In the genomic region with DNA sequence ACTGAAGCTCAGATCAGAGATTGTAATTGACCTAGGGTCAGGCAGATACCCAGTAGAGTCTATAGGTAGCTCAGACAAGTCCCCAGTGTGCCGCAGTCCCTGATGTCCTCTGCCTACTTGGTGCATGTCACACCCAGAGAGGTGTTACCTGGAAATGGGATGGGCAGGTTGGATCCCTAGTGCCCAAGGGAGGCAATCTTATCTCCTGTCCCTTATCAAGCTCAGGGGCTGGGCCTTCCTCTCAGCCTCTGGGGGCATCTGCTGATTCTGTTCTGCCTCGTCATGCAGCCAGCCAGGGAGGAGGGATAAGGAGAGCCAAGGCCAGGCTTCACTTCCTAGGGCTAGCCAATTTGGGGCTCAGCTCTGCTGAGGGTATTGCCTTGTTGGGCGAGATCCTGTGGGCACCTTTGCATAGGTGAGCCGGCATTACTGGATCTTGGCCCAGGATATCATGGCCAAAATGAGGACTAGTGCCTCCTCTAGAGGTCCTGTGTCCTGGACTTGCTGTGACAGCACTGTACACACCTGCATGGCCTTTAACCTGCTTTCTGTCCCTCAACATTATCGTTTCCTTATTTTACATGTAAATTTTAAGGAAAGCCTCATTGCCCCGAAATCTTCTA, we compare ENCODE assay signal across 8 mouse cellular contexts. TPM values are rescaled to one million over a fixed set of nuclear protein-coding genes. Genes with fewer than 3 reads are reported as not detected.
DNase-seq lines count a peak whose midpoint lies in the region; ATAC-seq and TF ChIP-seq lines count a peak whose summit lies in the region.

No protein-coding gene starts in this region.

- no peak for DNase-seq in lung, embryonic 14.5 days
- no peak for DNase-seq in lung, postnatal 14 days
- DNase-seq in cerebellum, adult 11-12 months, result no peak
- DNase-seq in testis, postnatal 14 days (ENCODE audit: low spot score), result no peak
- no peak for DNase-seq in layer of hippocampus, postnatal 36 days

- H3K9me3 ChIP-seq in lung, embryonic 14.5 days (ENCODE audit: low read depth, low read length), result no peaks in the 10 kb centered on the region
- no peaks in the 10 kb centered on the region for H3K9me3 ChIP-seq in embryonic facial prominence, embryonic 12.5 days
- no peaks in the 10 kb centered on the region for H3K9me3 ChIP-seq in intestine, postnatal 0 days (ENCODE audit: control insufficient read depth)
- no peaks in the 10 kb centered on the region for H3K9me3 ChIP-seq in neural tube, embryonic 15.5 days (replicated peaks)

- H3K36me3 ChIP-seq in lung, embryonic 14.5 days (ENCODE audit: insufficient read depth), result peaks cover 27% of the 10 kb centered on the region
- H3K36me3 ChIP-seq in embryonic facial prominence, embryonic 12.5 days, result peaks cover 26% of the 10 kb centered on the region
- peaks cover 16% of the 10 kb centered on the region for H3K36me3 ChIP-seq in intestine, postnatal 0 days (ENCODE audit: control insufficient read depth, insufficient read depth)
- peaks cover 17% of the 10 kb centered on the region for H3K36me3 ChIP-seq in neural tube, embryonic 15.5 days

- peak overlapping the region; percentile 96 for H3K9ac ChIP-seq in lung, embryonic 14.5 days
- peak overlapping the region; percentile 95; the same call in 1 of the 2 replicates for H3K9ac ChIP-seq in embryonic facial prominence, embryonic 12.5 days
- peak overlapping the region; percentile 73; the same call in 1 of the 2 replicates for H3K9ac ChIP-seq in intestine, postnatal 0 days (ENCODE audit: low read depth, low read length)
- H3K9ac ChIP-seq in neural tube, embryonic 15.5 days (replicated peaks), result peak overlapping the region; percentile 96

- H3K27me3 ChIP-seq in lung, embryonic 14.5 days (ENCODE audit: insufficient read depth, low read length), result no peaks in the 10 kb centered on the region
- H3K27me3 ChIP-seq in embryonic facial prominence, embryonic 12.5 days, result no peaks in the 10 kb centered on the region
- no peaks in the 10 kb centered on the region for H3K27me3 ChIP-seq in intestine, postnatal 0 days (replicated peaks; ENCODE audit: control insufficient read depth, insufficient read depth, low read length)
- no peaks in the 10 kb centered on the region for H3K27me3 ChIP-seq in neural tube, embryonic 15.5 days (replicated peaks)

- no peak for ATAC-seq in lung, embryonic 14.5 days (ENCODE audit: insufficient read depth)
- no peak for ATAC-seq in embryonic facial prominence, embryonic 12.5 days (ENCODE audit: insufficient number of reproducible peaks, insufficient read depth, low FRiP score, low TSS enrichment)
- no peak for ATAC-seq in intestine, postnatal 0 days
- no peak for ATAC-seq in neural tube, embryonic 15.5 days (ENCODE audit: low FRiP score)

- peak overlapping the region; percentile 93 for H3K4me3 ChIP-seq in lung, embryonic 14.5 days (ENCODE audit: low read depth, low read length)
- peak overlapping the region; percentile 72 for H3K4me3 ChIP-seq in embryonic facial prominence, embryonic 12.5 days
- H3K4me3 ChIP-seq in intestine, postnatal 0 days (ENCODE audit: low read depth, low read length), result no peak overlapping the region
- H3K4me3 ChIP-seq in neural tube, embryonic 15.5 days (replicated peaks), result peak overlapping the region; percentile 90

- peak overlapping the region; percentile 89 for H3K4me2 ChIP-seq in lung, embryonic 14.5 days
- H3K4me2 ChIP-seq in embryonic facial prominence, embryonic 12.5 days (replicated peaks), result peak overlapping the region; percentile 79
- peak overlapping the region; percentile 89 for H3K4me2 ChIP-seq in intestine, postnatal 0 days (replicated peaks; ENCODE audit: low read depth)
- H3K4me2 ChIP-seq in neural tube, embryonic 15.5 days, result peak overlapping the region; percentile 87

- WGBS in lung, embryonic 14.5 days, result 71% methylated on average over 6 of the region's 6 CpGs
- WGBS in embryonic facial prominence, embryonic 12.5 days, result 74% methylated on average over 6 of the region's 6 CpGs
- 48% methylated on average over 6 of the region's 6 CpGs for WGBS in intestine, postnatal 0 days
- WGBS in neural tube, embryonic 15.5 days, result 85% methylated on average over 6 of the region's 6 CpGs

- H3K27ac ChIP-seq in lung, embryonic 14.5 days (ENCODE audit: low read depth), result no peak overlapping the region
- H3K27ac ChIP-seq in embryonic facial prominence, embryonic 12.5 days, result no peak overlapping the region
- no peak overlapping the region for H3K27ac ChIP-seq in intestine, postnatal 0 days (ENCODE audit: low read depth, low read length)
- 0 out of 2 replicates have a peak overlapping the region, but pooled peaks have one; percentile 95 for H3K27ac ChIP-seq in neural tube, embryonic 15.5 days (replicated peaks)

- peaks cover 10% of the 10 kb centered on the region for H3K4me1 ChIP-seq in lung, embryonic 14.5 days (ENCODE audit: insufficient read depth)
- H3K4me1 ChIP-seq in embryonic facial prominence, embryonic 12.5 days, result peaks cover 22% of the 10 kb centered on the region
- peaks cover 13% of the 10 kb centered on the region for H3K4me1 ChIP-seq in intestine, postnatal 0 days (replicated peaks; ENCODE audit: control insufficient read depth, insufficient read depth, low read length)
- H3K4me1 ChIP-seq in neural tube, embryonic 15.5 days, result peaks cover 38% of the 10 kb centered on the region

- TF ChIP-seq CTCF in lung, embryonic 14.5 days (IDR thresholded peaks at IDR 0.05; ENCODE audit: low read depth), result no peak
- TF ChIP-seq CTCF in intestine, postnatal 0 days (IDR thresholded peaks at IDR 0.05; ENCODE audit: low read depth), result no peak

RNA-seq across cellular contexts. Expression of a gene that starts 1.7 kb away (rescaled TPM):
- 64.3 and 71.0 TPM in 2 replicates for polyA plus RNA-seq in lung, embryonic 14.5 days (2014; fragmentation: Nextera tagmentation; extraction: Ambion mirVana)
- polyA plus RNA-seq in embryonic facial prominence, embryonic 12.5 days (2016; fragmentation: Nextera tagmentation; extraction: Ambion mirVana), result 68.3 and 73.0 TPM in 2 replicates
- 10.5 and 11.4 TPM in 2 replicates for polyA plus RNA-seq in intestine, postnatal 0 days (2015; fragmentation: Nextera tagmentation; extraction: Ambion mirVana)
- polyA plus RNA-seq in neural tube, embryonic 15.5 days (2015; fragmentation: Nextera tagmentation; extraction: Ambion mirVana), result 34.2 and 38.4 TPM in 2 replicates
- total RNA-seq in layer of hippocampus, postnatal 36 days (2021), result 10 to 100 TPM; 67.7 to 71.1 TPM

RNA-seq across cellular contexts. Expression of a gene that starts 17.5 kb away (rescaled TPM):
- 0.46 and 0.53 TPM in 2 replicates for polyA plus RNA-seq in lung, embryonic 14.5 days (2014; fragmentation: Nextera tagmentation; extraction: Ambion mirVana)
- 1.1 and 1.3 TPM in 2 replicates for polyA plus RNA-seq in embryonic facial prominence, embryonic 12.5 days (2016; fragmentation: Nextera tagmentation; extraction: Ambion mirVana)
- 0.14 and 0.27 TPM in 2 replicates for polyA plus RNA-seq in intestine, postnatal 0 days (2015; fragmentation: Nextera tagmentation; extraction: Ambion mirVana)
- polyA plus RNA-seq in neural tube, embryonic 15.5 days (2015; fragmentation: Nextera tagmentation; extraction: Ambion mirVana), result 4.2 and 5.8 TPM in 2 replicates
- 10 to 100 TPM; 86.1 to 86.6 TPM for total RNA-seq in layer of hippocampus, postnatal 36 days (2021)

RNA-seq across cellular contexts. Expression of a gene that starts 20.0 kb away (rescaled TPM):
- not detected in 2 replicates for polyA plus RNA-seq in lung, embryonic 14.5 days (2014; fragmentation: Nextera tagmentation; extraction: Ambion mirVana)
- polyA plus RNA-seq in embryonic facial prominence, embryonic 12.5 days (2016; fragmentation: Nextera tagmentation; extraction: Ambion mirVana), result 0.08 and 0.11 TPM in 2 replicates
- 1.2 and 2.3 TPM in 2 replicates for polyA plus RNA-seq in intestine, postnatal 0 days (2015; fragmentation: Nextera tagmentation; extraction: Ambion mirVana)
- polyA plus RNA-seq in neural tube, embryonic 15.5 days (2015; fragmentation: Nextera tagmentation; extraction: Ambion mirVana), result 0.18 and 0.47 TPM in 2 replicates
- under 1 TPM; 0.32 to 0.71 TPM for total RNA-seq in layer of hippocampus, postnatal 36 days (2021)

RNA-seq across cellular contexts. Expression of a gene that starts 31.6 kb away (rescaled TPM):
- polyA plus RNA-seq in lung, embryonic 14.5 days (2014; fragmentation: Nextera tagmentation; extraction: Ambion mirVana), result not detected in 2 replicates
- not detected in 2 replicates for polyA plus RNA-seq in embryonic facial prominence, embryonic 12.5 days (2016; fragmentation: Nextera tagmentation; extraction: Ambion mirVana)
- polyA plus RNA-seq in intestine, postnatal 0 days (2015; fragmentation: Nextera tagmentation; extraction: Ambion mirVana), result not detected in 2 replicates
- polyA plus RNA-seq in neural tube, embryonic 15.5 days (2015; fragmentation: Nextera tagmentation; extraction: Ambion mirVana), result 0.50 and 1.4 TPM in 2 replicates
- not detected for total RNA-seq in layer of hippocampus, postnatal 36 days (2021)

RNA-seq across cellular contexts. Expression of a gene that starts 41.3 kb away (rescaled TPM):
- polyA plus RNA-seq in lung, embryonic 14.5 days (2014; fragmentation: Nextera tagmentation; extraction: Ambion mirVana), result 135 and 153 TPM in 2 replicates
- 383 and 387 TPM in 2 replicates for polyA plus RNA-seq in embryonic facial prominence, embryonic 12.5 days (2016; fragmentation: Nextera tagmentation; extraction: Ambion mirVana)
- 31.3 and 34.8 TPM in 2 replicates for polyA plus RNA-seq in intestine, postnatal 0 days (2015; fragmentation: Nextera tagmentation; extraction: Ambion mirVana)
- 389 and 450 TPM in 2 replicates for polyA plus RNA-seq in neural tube, embryonic 15.5 days (2015; fragmentation: Nextera tagmentation; extraction: Ambion mirVana)
- 100 to 1,000 TPM; 388 to 393 TPM for total RNA-seq in layer of hippocampus, postnatal 36 days (2021)
